Mouse (Mus musculus) embryonic fibroblast, embryonic 13.5 days (primary cell): ENCODE data around the gene Pcdh9.

Experiments
- CTCF ChIP-seq: IDR thresholded peaks from 2 replicates; pipeline ENCODE4 v1.5.1; 2011; ENCODE audit warnings: mild to moderate bottlenecking, control low read depth, low read length, moderate library complexity, borderline replicate concordance; ENCODE audit not compliant: insufficient read depth
- POLR2A ChIP-seq: IDR thresholded peaks from 2 replicates; pipeline ENCODE4 v1.6.1; 2011; ENCODE audit warnings: low read depth, mild to moderate bottlenecking, control low read depth, low read length, moderate library complexity

DNA sequence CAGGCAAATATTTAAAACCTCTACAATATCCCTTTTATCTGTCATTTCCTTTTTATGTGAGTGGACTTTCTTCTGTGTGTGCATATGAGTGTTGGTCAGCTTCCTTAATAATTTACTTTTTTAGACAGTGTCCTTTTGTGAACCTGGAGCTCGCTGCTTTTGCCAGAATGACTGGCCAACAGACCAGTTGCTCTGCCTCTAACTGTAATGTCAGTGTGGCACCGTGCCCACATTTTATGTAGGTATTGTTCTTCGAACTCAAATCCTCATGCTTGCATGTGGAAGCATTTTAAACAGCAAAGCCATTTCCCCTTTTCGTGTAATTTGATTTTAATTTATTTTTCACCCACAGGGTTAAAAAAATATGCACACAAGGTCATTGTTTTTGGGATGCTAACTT lies 748.4 kb downstream of the Pcdh9 start:
- no peak for TF ChIP-seq POLR2A
- TF ChIP-seq CTCF = no peak
